Mouse (Mus musculus): Measurements from ENCODE around the gene Tasp1. TPM values are rescaled to one million over a fixed set of nuclear protein-coding genes. Genes with fewer than 3 reads are reported as not detected.
A peak's percentile ranks its signal among the peaks of the same experiment; 100 is the strongest.
"Not testable (repeated sequence)": the region's sequence is repeated elsewhere in the genome, so short reads cannot be mapped to it uniquely, and the experiment has no call there.

Tasp1 gene
- polyA plus RNA-seq, 1 experiment from 2014 or later, result 13.3 TPM

- ATAC-seq (ENCODE audit: low read depth), result no peak
- no peak overlapping the region for H3K9ac ChIP-seq
- no peaks in the 10 kb centered on the region for H3K36me3 ChIP-seq
- no peak overlapping the region for H3K4me3 ChIP-seq
- H3K4me1 ChIP-seq (replicated peaks), result no peaks in the 10 kb centered on the region
- WGBS, result 89% methylated on average over 11 of the region's 11 CpGs
- H3K27me3 ChIP-seq, result no peaks in the 10 kb centered on the region
- H3K9me3 ChIP-seq, result no peaks in the 10 kb centered on the region
- no peak overlapping the region for H3K27ac ChIP-seq (replicated peaks)
- H3K4me2 ChIP-seq, result no peak overlapping the region
These were observed 14.4 kb upstream of the Tasp1 start for GRCm38 (mm10) chr2:140080747-140081577.

GRCm38 (mm10) chr2:140079284-140079683 is 12.7 kb upstream of the Tasp1 start:
- H3K27ac ChIP-seq (replicated peaks); H3K4me2 ChIP-seq: not testable (repeated sequence)

GRCm38 (mm10) chr2:140078600-140079280 is 12.1 kb upstream of the Tasp1 start:
- no peak for ATAC-seq (ENCODE audit: low read depth)

More at GRCm38 (mm10) chr2:140079284-140079683, 12.7 kb upstream of the Tasp1 start:
- H3K4me1 ChIP-seq (replicated peaks); H3K27me3 ChIP-seq; H3K4me3 ChIP-seq; ATAC-seq (ENCODE audit: low read depth); H3K9ac ChIP-seq; H3K9me3 ChIP-seq; H3K36me3 ChIP-seq: not testable (repeated sequence)

GRCm38 (mm10) chr2:140077476-140077875 is 10.9 kb upstream of the Tasp1 start:
- Histone ChIP-seq H3K27ac (replicated peaks) (no peak overlapping the region), H3K27me3 (no peaks in the 10 kb centered on the region), H3K4me1 (replicated peaks) (no peaks in the 10 kb centered on the region), H3K4me2 (no peak overlapping the region), H3K9me3 (no peaks in the 10 kb centered on the region), H3K4me3 (no peak overlapping the region), H3K36me3 (no peaks in the 10 kb centered on the region), H3K9ac (no peak overlapping the region)
- ATAC-seq (ENCODE audit: low read depth), result no peak
- WGBS, result 17% methylated on average over 1 of the region's 1 CpGs

More at GRCm38 (mm10) chr2:140078600-140079280, 12.1 kb upstream of the Tasp1 start:
- 54% methylated on average over 6 of the region's 6 CpGs for WGBS
- no peaks in the 10 kb centered on the region for H3K4me1 ChIP-seq (replicated peaks)
- H3K36me3 ChIP-seq, result no peaks in the 10 kb centered on the region
- H3K9me3 ChIP-seq, result no peaks in the 10 kb centered on the region
- no peak overlapping the region for H3K27ac ChIP-seq (replicated peaks)
- H3K4me3 ChIP-seq, result no peak overlapping the region
- no peak overlapping the region for H3K4me2 ChIP-seq
- no peaks in the 10 kb centered on the region for H3K27me3 ChIP-seq
- no peak overlapping the region for H3K9ac ChIP-seq

GRCm38 (mm10) chr2:140075150-140075549 is 8.5 kb upstream of the Tasp1 start:
- no peaks in the 10 kb centered on the region for H3K36me3 ChIP-seq
- H3K4me3 ChIP-seq, result no peak overlapping the region
- no peaks in the 10 kb centered on the region for H3K9me3 ChIP-seq
- no peak overlapping the region for H3K9ac ChIP-seq
- H3K4me2 ChIP-seq, result no peak overlapping the region
- no peak overlapping the region for H3K27ac ChIP-seq (replicated peaks)
- H3K27me3 ChIP-seq, result no peaks in the 10 kb centered on the region
- no peak for ATAC-seq (ENCODE audit: low read depth)
- 82% methylated on average over 3 of the region's 3 CpGs for WGBS
- no peaks in the 10 kb centered on the region for H3K4me1 ChIP-seq (replicated peaks)

- 66% methylated on average over 4 of the region's 4 CpGs for WGBS
- Histone ChIP-seq H3K27me3 (no peaks in the 10 kb centered on the region), H3K27ac (replicated peaks) (no peak overlapping the region), H3K9me3 (no peaks in the 10 kb centered on the region), H3K4me2 (peak overlapping the region; percentile 77), H3K9ac (peak overlapping the region; percentile 72), H3K4me3 (peak overlapping the region; percentile 57; the same call in 1 of the 2 replicates), H3K4me1 (replicated peaks) (peaks cover 12% of the 10 kb centered on the region), H3K36me3 (no peaks in the 10 kb centered on the region)
- ATAC-seq (ENCODE audit: low read depth), result no peak
These were observed 911 bp upstream of the Tasp1 start for GRCm38 (mm10) chr2:140067516-140067915.

- H3K4me2 ChIP-seq, result peak overlapping the region; percentile 77
These were observed 929 bp downstream of the Tasp1 start for GRCm38 (mm10) chr2:140065676-140066075.

GRCm38 (mm10) chr2:140061481-140061880 is 5.1 kb downstream of the Tasp1 start:
- Histone ChIP-seq H3K4me3 (no peak overlapping the region), H3K27me3 (no peaks in the 10 kb centered on the region), H3K4me2 (no peak overlapping the region), H3K9me3 (no peaks in the 10 kb centered on the region), H3K9ac (no peak overlapping the region), H3K36me3 (peaks cover 6% of the 10 kb centered on the region), H3K27ac (replicated peaks) (no peak overlapping the region), H3K4me1 (replicated peaks) (peaks cover 6% of the 10 kb centered on the region)
- ATAC-seq (ENCODE audit: low read depth), result no peak
- 92% methylated on average over 3 of the region's 3 CpGs for WGBS

More at GRCm38 (mm10) chr2:140065676-140066075, 929 bp downstream of the Tasp1 start:
- H3K4me3 ChIP-seq, result peak overlapping the region; percentile 57
- peaks cover 12% of the 10 kb centered on the region for H3K4me1 ChIP-seq (replicated peaks)
- peak overlapping the region; percentile 78 for H3K9ac ChIP-seq
- H3K9me3 ChIP-seq, result no peaks in the 10 kb centered on the region
- no peak for ATAC-seq (ENCODE audit: low read depth)
- no peaks in the 10 kb centered on the region for H3K27me3 ChIP-seq
- H3K36me3 ChIP-seq, result no peaks in the 10 kb centered on the region
- H3K27ac ChIP-seq (replicated peaks), result no peak overlapping the region; the same call in 1 of the 2 replicates
- WGBS, result 84% methylated on average over 8 of the region's 8 CpGs

GRCm38 (mm10) chr2:140060092-140060867 is 6.3 kb downstream of the Tasp1 start:
- H3K4me3 ChIP-seq, result no peak overlapping the region
- no peak overlapping the region for H3K9ac ChIP-seq
- H3K4me1 ChIP-seq (replicated peaks), result no peaks in the 10 kb centered on the region
- H3K4me2 ChIP-seq, result no peak overlapping the region
- no peaks in the 10 kb centered on the region for H3K27me3 ChIP-seq
- H3K27ac ChIP-seq (replicated peaks), result no peak overlapping the region
- H3K9me3 ChIP-seq, result no peaks in the 10 kb centered on the region
- WGBS, result 90% methylated on average over 4 of the region's 4 CpGs
- H3K36me3 ChIP-seq, result peaks cover 13% of the 10 kb centered on the region
- ATAC-seq (ENCODE audit: low read depth), result no peak

- Histone ChIP-seq H3K9ac (no peak overlapping the region), H3K4me3 (no peak overlapping the region), H3K27me3 (no peaks in the 10 kb centered on the region), H3K27ac (replicated peaks) (no peak overlapping the region), H3K4me2 (no peak overlapping the region), H3K36me3 (peaks cover 28% of the 10 kb centered on the region), H3K4me1 (replicated peaks) (no peaks in the 10 kb centered on the region), H3K9me3 (no peaks in the 10 kb centered on the region)
- ATAC-seq (ENCODE audit: low read depth), result no peak
- WGBS, result 92% methylated on average over 6 of the region's 6 CpGs
These were observed 8.5 kb downstream of the Tasp1 start for GRCm38 (mm10) chr2:140058125-140058524.

GRCm38 (mm10) chr2:140051607-140052126 is 14.9 kb downstream of the Tasp1 start:
- Histone ChIP-seq H3K27ac (replicated peaks) (no peak overlapping the region), H3K9me3 (no peaks in the 10 kb centered on the region), H3K9ac (no peak overlapping the region), H3K27me3 (no peaks in the 10 kb centered on the region), H3K4me2 (no peak overlapping the region), H3K36me3 (peaks cover 81% of the 10 kb centered on the region), H3K4me3 (no peak overlapping the region), H3K4me1 (replicated peaks) (no peaks in the 10 kb centered on the region)
- ATAC-seq (ENCODE audit: low read depth), result no peak
- WGBS, result 90% methylated on average over 2 of the region's 2 CpGs

Measured in neural tube, embryonic 13.5 days (tissue).